Mouse (Mus musculus) CH12F3 (cell line): ENCODE measurements around the gene Atxn3.

Experiments
- in situ Hi-C: fragments of 300-500 bp; cut with MboI; formaldehyde crosslinking; loops from 2 replicates; pipeline ENCODE4 v1.14.3; 2020; ENCODE audit warnings: low sequenced_read_pairs

The Atxn3 gene

GRCm38 (mm10) chr12:101897113-101897512 is 60.9 kb downstream of the Atxn3 start:
- in situ Hi-C loops: no loop called here

DNA sequence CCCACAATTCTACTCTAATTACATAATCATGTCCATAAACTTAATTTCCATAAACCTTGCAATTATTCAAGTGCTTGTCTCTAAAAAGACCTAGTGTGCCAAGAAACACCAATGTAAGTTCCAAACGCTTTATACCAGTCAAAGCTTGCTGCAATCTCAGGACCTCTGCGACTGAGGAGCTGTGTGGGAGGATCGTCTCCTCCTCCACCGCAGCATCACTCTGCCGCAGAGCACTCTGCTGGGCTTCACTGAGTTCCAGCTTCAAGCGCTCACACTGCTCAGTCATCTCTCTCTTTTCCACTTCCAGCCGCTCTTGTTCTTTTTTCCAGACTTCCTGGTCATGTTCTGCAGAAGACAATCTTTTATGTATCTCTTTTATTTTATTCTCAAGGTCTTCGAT is 64.8 kb downstream of the Atxn3 start:
- in situ Hi-C loops: no loop called here

- in situ Hi-C loops: no loop called here
Measured at GRCm38 (mm10) chr12:101892832-101893231, 65.2 kb downstream of the Atxn3 start.

- in situ Hi-C loops: no loop called here
Measured at GRCm38 (mm10) chr12:101891066-101891465, 67.0 kb downstream of the Atxn3 start.

DNA sequence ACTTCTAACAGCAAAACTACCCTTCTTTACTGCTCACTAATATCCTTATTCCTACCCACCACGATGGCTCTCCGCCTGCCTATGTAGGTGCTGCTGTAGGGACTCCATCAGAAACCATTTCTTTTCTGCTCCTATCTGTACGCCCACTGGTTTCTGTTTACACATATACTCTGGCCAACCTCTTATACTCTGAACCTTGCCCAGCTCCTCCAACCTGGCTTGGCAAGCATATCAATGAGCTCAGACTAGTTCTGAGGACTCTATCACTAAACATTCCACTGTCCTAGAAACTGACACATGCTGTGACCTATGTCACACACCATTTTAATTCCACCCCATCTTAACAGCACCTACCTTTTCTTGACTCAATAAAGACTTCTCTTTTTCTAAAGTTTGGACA is 68.7 kb downstream of the Atxn3 start:
- in situ Hi-C loops: no loop called here

GRCm38 (mm10) chr12:101888312-101888711 is 69.7 kb downstream of the Atxn3 start:
- in situ Hi-C loops: no loop called here

- in situ Hi-C loops: no loop called here
Measured at GRCm38 (mm10) chr12:101884926-101885325, 73.1 kb downstream of the Atxn3 start.

GRCm38 (mm10) chr12:101876374-101876773 is 81.7 kb downstream of the Atxn3 start:
- in situ Hi-C loops: no loop called here

GRCm38 (mm10) chr12:101875107-101875506 is 82.9 kb downstream of the Atxn3 start:
- in situ Hi-C loops: no loop called here
